In genomic region chr19:20601739-20602138, GRCm38 (mm10) we compare ENCODE assay signal across 8 mouse cellular contexts.
DNase-seq lines count a peak whose midpoint lies in the region; ATAC-seq lines count a peak whose summit lies in the region.

No protein-coding gene starts in this region.

- H3K36me3 ChIP-seq in midbrain, embryonic 12.5 days = no peaks in the 10 kb centered on the region
- H3K36me3 ChIP-seq in midbrain, embryonic 14.5 days (ENCODE audit: control insufficient read depth, insufficient read depth, low read length) = no peaks in the 10 kb centered on the region
- H3K36me3 ChIP-seq in intestine, embryonic 14.5 days (ENCODE audit: control insufficient read depth, insufficient read depth, low read length) = no peaks in the 10 kb centered on the region
- no peaks in the 10 kb centered on the region for H3K36me3 ChIP-seq in stomach, embryonic 15.5 days
- no peaks in the 10 kb centered on the region for H3K36me3 ChIP-seq in forebrain, embryonic 16.5 days (ENCODE audit: control insufficient read depth, insufficient read depth)

- no peak overlapping the region for H3K9ac ChIP-seq in midbrain, embryonic 12.5 days (replicated peaks)
- no peak overlapping the region for H3K9ac ChIP-seq in midbrain, embryonic 14.5 days (replicated peaks; ENCODE audit: low read length)
- H3K9ac ChIP-seq in intestine, embryonic 14.5 days (ENCODE audit: low read length) = no peak overlapping the region; the same call in 1 of the 2 replicates
- H3K9ac ChIP-seq in stomach, embryonic 15.5 days = no peak overlapping the region
- H3K9ac ChIP-seq in forebrain, embryonic 16.5 days (replicated peaks; ENCODE audit: low read depth, low read length) = no peak overlapping the region

- no peak overlapping the region for H3K4me2 ChIP-seq in midbrain, embryonic 12.5 days (replicated peaks)
- no peak overlapping the region for H3K4me2 ChIP-seq in midbrain, embryonic 14.5 days (ENCODE audit: low read length)
- peak overlapping the region; percentile 36 for H3K4me2 ChIP-seq in intestine, embryonic 14.5 days (ENCODE audit: low read length)
- peak overlapping the region; percentile 29 for H3K4me2 ChIP-seq in stomach, embryonic 15.5 days
- H3K4me2 ChIP-seq in forebrain, embryonic 16.5 days (ENCODE audit: low read length) = no peak overlapping the region

- H3K27me3 ChIP-seq in midbrain, embryonic 12.5 days = no peaks in the 10 kb centered on the region
- H3K27me3 ChIP-seq in midbrain, embryonic 14.5 days (ENCODE audit: control insufficient read depth, insufficient read depth, low read length) = no peaks in the 10 kb centered on the region
- no peaks in the 10 kb centered on the region for H3K27me3 ChIP-seq in intestine, embryonic 14.5 days (replicated peaks; ENCODE audit: control insufficient read depth, insufficient read depth, low read length)
- no peaks in the 10 kb centered on the region for H3K27me3 ChIP-seq in stomach, embryonic 15.5 days (replicated peaks)
- no peaks in the 10 kb centered on the region for H3K27me3 ChIP-seq in forebrain, embryonic 16.5 days (replicated peaks; ENCODE audit: control insufficient read depth, insufficient read depth, low read length)

- 75% methylated on average over 3 of the region's 3 CpGs for WGBS in midbrain, embryonic 12.5 days
- WGBS in midbrain, embryonic 14.5 days = 62% methylated on average over 3 of the region's 3 CpGs
- WGBS in intestine, embryonic 14.5 days = 55% methylated on average over 3 of the region's 3 CpGs
- 51% methylated on average over 3 of the region's 3 CpGs for WGBS in stomach, embryonic 15.5 days
- 72% methylated on average over 3 of the region's 3 CpGs for WGBS in forebrain, embryonic 16.5 days

- DNase-seq in midbrain, embryonic 14.5 days = no peak
- peak; percentile 58 for DNase-seq in intestine, embryonic 14.5 days (ENCODE audit: low spot score)
- DNase-seq in lung, adult 18-20 months = peak; percentile 79 to 84
- no peak for DNase-seq in layer of hippocampus, adult 18-20 months (ENCODE audit: low spot score in 2 of 2)
- DNase-seq in cerebellum, adult 9-11 months = no peak

- H3K4me1 ChIP-seq in midbrain, embryonic 12.5 days = no peaks in the 10 kb centered on the region
- H3K4me1 ChIP-seq in midbrain, embryonic 14.5 days (ENCODE audit: control insufficient read depth, insufficient read depth, low read length) = no peaks in the 10 kb centered on the region
- H3K4me1 ChIP-seq in intestine, embryonic 14.5 days (replicated peaks; ENCODE audit: control insufficient read depth, insufficient read depth, low read length) = peaks cover 4% of the 10 kb centered on the region; the same call in 1 of the 2 replicates
- H3K4me1 ChIP-seq in stomach, embryonic 15.5 days = no peaks in the 10 kb centered on the region
- no peaks in the 10 kb centered on the region for H3K4me1 ChIP-seq in forebrain, embryonic 16.5 days (replicated peaks; ENCODE audit: control insufficient read depth, insufficient read depth, low read length)

- H3K27ac ChIP-seq in midbrain, embryonic 12.5 days (replicated peaks) = no peak overlapping the region
- no peak overlapping the region for H3K27ac ChIP-seq in midbrain, embryonic 14.5 days (replicated peaks; ENCODE audit: low read depth, low read length)
- peak overlapping the region; percentile 43; the same call in 1 of the 2 replicates for H3K27ac ChIP-seq in intestine, embryonic 14.5 days (ENCODE audit: low read depth)
- H3K27ac ChIP-seq in stomach, embryonic 15.5 days = peak overlapping the region; percentile 21; the same call in 1 of the 2 replicates
- no peak overlapping the region for H3K27ac ChIP-seq in forebrain, embryonic 16.5 days (ENCODE audit: low read length)

- H3K4me3 ChIP-seq in midbrain, embryonic 12.5 days = no peak overlapping the region
- H3K4me3 ChIP-seq in midbrain, embryonic 14.5 days (replicated peaks; ENCODE audit: low read depth, low read length) = no peak overlapping the region
- peak overlapping the region; percentile 24; the same call in 1 of the 2 replicates for H3K4me3 ChIP-seq in intestine, embryonic 14.5 days (ENCODE audit: low read depth, low read length)
- peak overlapping the region; percentile 13; the same call in 1 of the 2 replicates for H3K4me3 ChIP-seq in stomach, embryonic 15.5 days (replicated peaks)
- no peak overlapping the region for H3K4me3 ChIP-seq in forebrain, embryonic 16.5 days (replicated peaks; ENCODE audit: low read length)

- peak; percentile 56; the same call in 1 of the 2 replicates for ATAC-seq in midbrain, embryonic 12.5 days (ENCODE audit: low FRiP score, low read depth)
- ATAC-seq in midbrain, embryonic 14.5 days (ENCODE audit: low FRiP score, low TSS enrichment) = no peak
- ATAC-seq in intestine, embryonic 14.5 days (replicated peaks; ENCODE audit: low FRiP score, low TSS enrichment, low read depth) = peak; percentile 64
- peak; percentile 85 for ATAC-seq in stomach, embryonic 15.5 days (ENCODE audit: insufficient read depth, low FRiP score, low read depth)
- ATAC-seq in forebrain, embryonic 16.5 days = no peak

- no peaks in the 10 kb centered on the region for H3K9me3 ChIP-seq in midbrain, embryonic 12.5 days
- no peaks in the 10 kb centered on the region for H3K9me3 ChIP-seq in midbrain, embryonic 14.5 days (ENCODE audit: control insufficient read depth, low read length)
- H3K9me3 ChIP-seq in intestine, embryonic 14.5 days (ENCODE audit: control insufficient read depth, low read length) = no peaks in the 10 kb centered on the region
- H3K9me3 ChIP-seq in stomach, embryonic 15.5 days = no peaks in the 10 kb centered on the region
- no peaks in the 10 kb centered on the region for H3K9me3 ChIP-seq in forebrain, embryonic 16.5 days (ENCODE audit: control insufficient read depth, low read length)

Comparison
In these comparisons a context has a peak if more than half of its experiments do, and no peak if none do; other contexts are left out.
1. ATAC-seq: peak in midbrain, embryonic 12.5 days (single experiment), intestine, embryonic 14.5 days (single experiment) and stomach, embryonic 15.5 days (single experiment); none in midbrain, embryonic 14.5 days (single experiment) and forebrain, embryonic 16.5 days (single experiment).
2. H3K27ac ChIP-seq: peak in intestine, embryonic 14.5 days (single experiment) and stomach, embryonic 15.5 days (single experiment); none in midbrain, embryonic 12.5 days (single experiment), midbrain, embryonic 14.5 days (single experiment) and forebrain, embryonic 16.5 days (single experiment).
3. H3K4me2 ChIP-seq: peak in intestine, embryonic 14.5 days (single experiment) and stomach, embryonic 15.5 days (single experiment); none in midbrain, embryonic 12.5 days (single experiment), midbrain, embryonic 14.5 days (single experiment) and forebrain, embryonic 16.5 days (single experiment).
4. H3K4me3 ChIP-seq: peak in intestine, embryonic 14.5 days (single experiment) and stomach, embryonic 15.5 days (single experiment); none in midbrain, embryonic 12.5 days (single experiment), midbrain, embryonic 14.5 days (single experiment) and forebrain, embryonic 16.5 days (single experiment).
5. DNase-seq: peak in intestine, embryonic 14.5 days (single experiment) and lung, adult 18-20 months (2 of 2); none in midbrain, embryonic 14.5 days (single experiment), layer of hippocampus, adult 18-20 months (0 of 2) and cerebellum, adult 9-11 months (single experiment).